Mouse (Mus musculus) gastrocnemius, adult 2 months (tissue): ENCODE data around the gene Ush1c. TPM values are rescaled to one million over a fixed set of nuclear protein-coding genes. Genes with fewer than 3 reads are reported as not detected.
A peak's percentile ranks its signal among the peaks of the same experiment; 100 is the strongest.

ENCODE experiments used
- DNase-seq: peaks from one replicate; pipeline ENCODE4 v3.0.0; 2022
- H3K27ac ChIP-seq: fragments of 200-600 bp; 2 replicates; pipeline ENCODE4 v1.8.1; 2022; ENCODE audit warnings: mild to moderate bottlenecking
- H3K4me3 ChIP-seq: fragments of 200-600 bp; 2 replicates; pipeline ENCODE4 v1.8.1; 2022; ENCODE audit warnings: mild to moderate bottlenecking, moderate library complexity
- CTCF ChIP-seq: fragments of 200-600 bp; IDR thresholded peaks from 2 replicates; pipeline ENCODE4 v1.8.1; 2022; ENCODE audit warnings: antibody characterized with exemption, mild to moderate bottlenecking, moderate library complexity
- intact Hi-C: fragments of 180-260 bp; cut with DNase I; formaldehyde crosslinking; loops from one replicate; pipeline ENCODE4 v1.15.1; 2025
- long read RNA-seq, 2 experiments: library from polyadenylated mRNA; stranded (forward); transcript quantifications; one replicate each; pipeline ENCODE4 v2.0.0; 2021
- total RNA-seq, 2 experiments: library from RNA; stranded (reverse); gene quantifications; 2 replicates each; pipeline ENCODE4 v1.2.3; 2021

Gene Ush1c
- total RNA-seq = 1 to 10 TPM; 6.2 to 9.7 TPM
- long read RNA-seq, experiment 1, partial matches to known transcripts = 0 of 3 reads
- long read RNA-seq, experiment 1, other reads (novel, unspliced or antisense) = 2 of 3 reads
- long read RNA-seq, experiment 2, partial matches to known transcripts = 0 of 3 reads
- long read RNA-seq, experiment 2, other reads (novel, unspliced or antisense) = 3 of 3 reads

DNA sequence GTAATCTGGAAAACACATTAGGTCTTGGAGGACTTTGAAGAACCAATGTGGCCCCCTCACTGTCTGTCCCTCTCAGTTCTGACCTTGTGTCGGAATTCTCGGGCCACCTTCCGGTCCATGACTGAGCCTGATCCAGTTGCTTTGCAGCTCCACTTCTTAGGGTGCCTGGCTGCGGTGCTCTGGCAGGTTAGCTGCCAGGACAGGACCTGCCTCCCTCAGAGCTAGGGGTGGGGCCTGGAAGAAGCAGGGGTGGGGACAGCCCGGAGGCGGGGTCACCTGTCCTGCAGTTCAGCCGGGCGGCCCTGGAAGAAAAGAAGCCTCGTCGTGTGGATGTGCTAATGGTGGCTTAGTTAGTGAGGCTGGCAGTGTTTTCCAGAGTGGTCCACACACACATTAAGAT lies at the start of gene Ush1c:
Gene Ush1c, minus strand, starts transcription at position 158 of the 400 bp plus-strand sequence.
- peak within 1 kb of the TSS; percentile 81 for H3K27ac ChIP-seq
- intact Hi-C loops = no loop called here
- DNase-seq = peak; percentile 63
- no peak for TF ChIP-seq CTCF
- H3K4me3 ChIP-seq = peak within 1 kb of the TSS; percentile 65

DNA sequence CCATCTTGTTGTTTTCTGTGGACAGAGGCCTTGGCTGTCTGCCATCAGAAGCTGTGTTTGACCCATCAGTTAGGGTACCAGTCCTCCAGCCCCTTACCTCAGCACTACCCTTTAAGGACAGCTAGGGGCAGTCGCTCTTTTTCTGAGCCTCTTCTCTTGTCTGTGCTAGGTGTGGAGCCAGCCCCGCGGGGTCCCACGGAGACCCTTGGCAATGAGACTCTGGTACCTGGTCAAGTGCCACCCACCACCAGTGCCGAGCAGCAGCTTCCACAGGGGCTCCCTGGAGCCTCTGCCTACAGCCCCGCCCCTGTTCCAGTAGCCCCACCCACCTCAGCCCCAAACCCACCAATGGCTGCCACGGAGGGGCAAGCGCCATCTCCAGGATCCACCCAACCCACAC lies 48.7 kb upstream of the Ush1c start:
- Histone ChIP-seq H3K4me3 (no peak overlapping the region), H3K27ac (no peak overlapping the region)
- TF ChIP-seq CTCF = no peak
- intact Hi-C loops = no loop called here
- DNase-seq = no peak

- no peak for TF ChIP-seq CTCF
- DNase-seq = no peak
- Histone ChIP-seq H3K27ac (no peak overlapping the region), H3K4me3 (no peak overlapping the region)
- intact Hi-C loops = no loop called here
Measured at GRCm38 (mm10) chr7:46286391-46286790, 48.1 kb upstream of the Ush1c start.

DNA sequence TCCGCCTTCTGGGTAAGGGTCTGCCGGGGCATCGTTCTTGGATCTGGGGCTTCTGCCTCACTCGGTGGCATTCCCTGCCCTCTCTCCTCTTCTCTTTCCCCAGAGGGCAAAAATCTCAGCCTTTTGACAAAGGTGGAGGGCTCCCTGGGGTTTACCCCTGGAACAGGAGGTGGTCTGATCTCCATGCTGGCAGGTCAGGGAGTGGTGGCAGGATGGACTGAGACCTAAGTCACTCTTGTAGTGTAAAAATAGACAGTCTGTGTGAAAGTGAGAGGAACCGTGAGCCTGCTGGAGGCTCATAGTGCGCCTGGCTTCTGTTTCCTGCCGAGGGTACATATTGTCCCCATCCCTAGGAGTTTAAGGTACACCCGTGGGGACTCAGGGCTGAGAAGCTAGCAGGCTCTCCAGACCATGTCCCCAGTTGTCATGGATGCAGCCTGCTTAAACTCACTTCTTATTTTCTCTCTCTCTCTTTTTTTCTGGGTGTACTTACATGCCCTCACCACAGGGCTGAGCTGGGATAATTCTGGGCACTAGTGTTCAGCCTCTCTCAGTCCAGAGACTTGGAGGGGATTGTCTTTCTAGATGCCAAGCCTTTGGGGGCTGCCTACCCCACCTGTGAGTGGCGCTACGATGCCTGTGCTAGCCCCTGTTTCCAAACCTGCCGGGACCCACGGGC lies 47.0 kb upstream of the Ush1c start:
- peak; percentile 51 for DNase-seq
- peak; percentile 42 for TF ChIP-seq CTCF
- peak overlapping the region; percentile 71 for H3K27ac ChIP-seq
- intact Hi-C loops = no loop called here
- peak overlapping the region; percentile 11 for H3K4me3 ChIP-seq

DNA sequence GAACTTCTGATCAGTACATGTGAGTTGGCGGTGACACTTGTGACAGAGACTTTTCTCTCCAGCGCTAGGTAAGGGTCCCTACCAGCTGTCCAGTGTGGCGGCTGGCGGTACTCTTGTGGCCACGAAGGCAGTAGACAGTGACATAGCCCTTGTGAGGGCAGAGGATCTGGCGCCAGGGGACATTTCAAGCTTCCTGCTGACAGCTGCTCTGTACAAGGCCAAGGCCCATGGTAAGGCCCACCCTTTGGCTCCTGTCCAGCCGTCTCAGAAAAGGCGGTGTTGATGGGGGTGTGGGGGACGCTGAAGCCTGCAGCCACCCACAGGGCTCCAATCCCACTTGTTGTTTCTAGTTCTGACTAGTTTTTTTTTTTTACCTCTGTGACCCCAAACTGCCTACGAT lies 45.4 kb upstream of the Ush1c start:
- H3K27ac ChIP-seq = no peak overlapping the region
- TF ChIP-seq CTCF = no peak
- intact Hi-C loops = loop anchor here (1.0 to 5.0 kb wide), 2 partner anchors 95 to 324 kb away; no protein-coding TSS in a partner anchor
- H3K4me3 ChIP-seq = no peak overlapping the region
- DNase-seq = peak; percentile 47

GRCm38 (mm10) chr7:46282276-46282675 lies 44.0 kb upstream of the Ush1c start:
- no peak for TF ChIP-seq CTCF
- intact Hi-C loops = loop anchor here (5.0 kb wide), 1 partner anchor 325 kb away; no protein-coding TSS in a partner anchor
- no peak for DNase-seq
- H3K27ac ChIP-seq = no peak overlapping the region
- no peak overlapping the region for H3K4me3 ChIP-seq

GRCm38 (mm10) chr7:46280896-46281295 lies 42.6 kb upstream of the Ush1c start:
- intact Hi-C loops = loop anchor here (1.0 to 5.0 kb wide), 3 partner anchors 58 to 326 kb away; no protein-coding TSS in a partner anchor
- Histone ChIP-seq H3K27ac (no peak overlapping the region), H3K4me3 (no peak overlapping the region)
- TF ChIP-seq CTCF = no peak
- DNase-seq = no peak

DNA sequence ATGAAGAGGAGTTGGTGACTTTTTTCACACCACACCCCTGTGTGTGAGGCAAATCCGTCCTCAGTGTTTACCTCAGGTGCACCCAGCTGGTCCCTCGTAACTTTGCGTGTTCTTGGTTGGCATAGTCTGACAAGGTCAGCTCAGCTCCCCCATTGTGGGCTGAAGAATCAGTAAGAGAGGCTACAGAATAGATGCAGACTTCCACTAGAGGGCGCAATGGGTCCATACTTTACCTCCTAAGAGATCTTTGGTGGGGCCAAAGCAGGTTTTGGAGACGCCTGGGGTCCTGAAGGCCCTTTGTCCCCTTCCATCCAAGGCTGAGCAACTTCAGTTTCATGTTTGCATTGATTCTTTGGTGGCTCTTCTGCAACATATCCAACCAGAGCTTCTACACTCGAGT lies 41.6 kb upstream of the Ush1c start:
- intact Hi-C loops = loop anchor here (1.0 to 5.0 kb wide), 3 partner anchors 59 to 327 kb away; no protein-coding TSS in a partner anchor
- peak; percentile 65 for DNase-seq

GRCm38 (mm10) chr7:46276156-46276555 lies 37.9 kb upstream of the Ush1c start:
- Histone ChIP-seq H3K4me3 (no peak overlapping the region), H3K27ac (no peak overlapping the region)
- no peak for DNase-seq
- intact Hi-C loops = no loop called here
- TF ChIP-seq CTCF = no peak

More for the DNA sequence above, 41.6 kb upstream of the Ush1c start:
- peak; percentile 78 for TF ChIP-seq CTCF
- Histone ChIP-seq H3K4me3 (no peak overlapping the region), H3K27ac (no peak overlapping the region)

GRCm38 (mm10) chr7:46251841-46252240 lies 13.5 kb upstream of the Ush1c start:
- DNase-seq = no peak
- no peak overlapping the region for H3K27ac ChIP-seq
- intact Hi-C loops = no loop called here
- TF ChIP-seq CTCF = peak; percentile 12; the same call in 1 of the 2 replicates
- H3K4me3 ChIP-seq = no peak overlapping the region

DNA sequence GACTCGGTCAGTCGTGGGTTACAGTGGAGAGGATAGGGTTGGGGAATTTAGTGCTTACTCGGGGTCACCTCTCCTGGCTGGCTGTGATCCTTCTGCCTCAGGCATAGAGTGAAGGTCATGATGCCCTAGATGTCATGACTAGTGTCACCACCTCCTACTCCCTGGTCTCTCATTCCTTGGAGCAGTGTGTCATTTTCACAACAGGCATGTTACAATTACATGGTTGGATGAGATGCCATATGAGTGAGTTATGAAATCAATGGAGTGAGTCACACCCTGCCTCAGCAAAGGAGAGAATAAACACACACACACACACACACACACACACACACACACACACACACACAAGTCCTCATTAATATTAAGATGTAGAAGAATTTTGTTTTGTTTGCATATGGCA lies 9.3 kb upstream of the Ush1c start:
- Histone ChIP-seq H3K4me3 (no peak overlapping the region), H3K27ac (no peak overlapping the region)
- intact Hi-C loops = no loop called here
- no peak for DNase-seq
- TF ChIP-seq CTCF = no peak

GRCm38 (mm10) chr7:46246876-46247275 lies 8.6 kb upstream of the Ush1c start:
- H3K4me3 ChIP-seq = no peak overlapping the region
- no peak for DNase-seq
- H3K27ac ChIP-seq = no peak overlapping the region
- intact Hi-C loops = no loop called here
- no peak for TF ChIP-seq CTCF

DNA sequence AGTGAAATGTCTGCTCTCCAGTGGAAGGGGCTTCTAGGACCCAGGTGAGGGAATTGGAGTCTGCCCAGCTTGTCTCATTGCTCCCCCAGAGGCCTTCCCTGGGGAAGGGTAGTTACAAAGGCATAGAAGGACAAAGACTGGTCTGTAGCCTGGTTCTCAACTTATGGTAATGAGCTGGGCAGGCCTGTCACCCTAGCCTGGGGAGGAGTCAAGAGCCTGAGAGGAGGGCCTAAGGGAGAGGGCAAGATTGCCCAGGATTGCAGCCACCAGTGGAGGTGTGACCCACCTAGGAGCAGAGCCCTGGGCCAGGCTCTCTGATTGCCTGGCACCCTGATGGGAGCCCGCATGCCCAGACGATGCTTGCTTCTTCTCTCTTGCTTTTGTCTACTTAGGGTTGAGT lies 2.4 kb upstream of the Ush1c start, which contains the start of gene Otog:
Gene Otog, plus strand, starts transcription at position 292 of the 400 bp plus-strand sequence.
- no peak for TF ChIP-seq CTCF
- H3K4me3 ChIP-seq = no peak within 1 kb of the TSS

More for the DNA sequence above, 2.4 kb upstream of the Ush1c start, which contains the start of gene Otog:
- intact Hi-C loops = no loop called here
- no peak for DNase-seq
- no peak within 1 kb of the TSS for H3K27ac ChIP-seq
